Mouse (Mus musculus) adrenal gland, postnatal 25 days (tissue): ENCODE data around the gene Mlh3. TPM values are rescaled to one million over a fixed set of nuclear protein-coding genes. Genes with fewer than 3 reads are reported as not detected.
"Not testable (repeated sequence)": the region's sequence is repeated elsewhere in the genome, so short reads cannot be mapped to it uniquely, and the experiment has no call there.

ENCODE experiments used
- DNase-seq: peaks from one replicate; pipeline ENCODE4 v3.0.0; 2021; ENCODE audit warnings: mixed read lengths
- long read RNA-seq: library from polyadenylated mRNA; stranded (forward); transcript quantifications from one replicate; pipeline ENCODE4 v2.0.0, GENCODE M21; 2021
- total RNA-seq: library from RNA; stranded (reverse); gene quantifications from 2 replicates; pipeline ENCODE4 v1.2.3, GENCODE M21; 2021

The Mlh3 gene
- 9.9 and 14.3 TPM in 2 replicates for total RNA-seq
- long read RNA-seq, full-length matches to known transcripts, result 1 of 5 reads
- long read RNA-seq, partial matches to known transcripts, result 3 of 5 reads
- long read RNA-seq, other reads (novel, unspliced or antisense), result 1 of 5 reads

GRCm38 (mm10) chr12:85270319-85270718 is at the start of gene Mlh3:
Mlh3 (minus strand) TSS chr12:85270599.
- DNase-seq, result peak; percentile 84

GRCm38 (mm10) chr12:85308651-85309050 is 38.3 kb upstream of the Mlh3 start:
- DNase-seq, result no peak

- DNase-seq, result peak; percentile 81
Measured at GRCm38 (mm10) chr12:85305247-85305892, 35.0 kb upstream of the Mlh3 start.

GRCm38 (mm10) chr12:85304725-85305124 is 34.3 kb upstream of the Mlh3 start:
- DNase-seq, result no peak

GRCm38 (mm10) chr12:85303256-85303655 is 32.9 kb upstream of the Mlh3 start:
- no peak for DNase-seq

GRCm38 (mm10) chr12:85298835-85299180 is 28.4 kb upstream of the Mlh3 start:
- DNase-seq, result no peak

- no peak for DNase-seq
Measured at GRCm38 (mm10) chr12:85298127-85298834, 27.9 kb upstream of the Mlh3 start.

GRCm38 (mm10) chr12:85297345-85297997 is 27.1 kb upstream of the Mlh3 start:
- no peak for DNase-seq

GRCm38 (mm10) chr12:85296915-85297314 is 26.5 kb upstream of the Mlh3 start:
- no peak for DNase-seq

- no peak for DNase-seq
Measured at GRCm38 (mm10) chr12:85295506-85295905, 25.1 kb upstream of the Mlh3 start.

- no peak for DNase-seq
Measured at GRCm38 (mm10) chr12:85292906-85293305, 22.5 kb upstream of the Mlh3 start.

GRCm38 (mm10) chr12:85292288-85292687 is 21.9 kb upstream of the Mlh3 start:
- DNase-seq, result no peak

GRCm38 (mm10) chr12:85291541-85291940 is 21.1 kb upstream of the Mlh3 start:
- DNase-seq, result no peak

GRCm38 (mm10) chr12:85290633-85291032 is 20.2 kb upstream of the Mlh3 start:
- DNase-seq, result no peak

- DNase-seq, result no peak
Measured at GRCm38 (mm10) chr12:85289157-85290000, 19.0 kb upstream of the Mlh3 start.

GRCm38 (mm10) chr12:85288486-85289156 is 18.2 kb upstream of the Mlh3 start, which contains the start of gene Zc2hc1c:
Zc2hc1c (plus strand) TSS chr12:85288591.
- peak; percentile 89 for DNase-seq

GRCm38 (mm10) chr12:85287809-85288485 is 17.5 kb upstream of the Mlh3 start, which contains the start of gene Acyp1:
Acyp1 (minus strand) TSS chr12:85288438.
- DNase-seq, result peak; percentile 44

GRCm38 (mm10) chr12:85286941-85287340 is 16.5 kb upstream of the Mlh3 start:
- DNase-seq, result no peak

GRCm38 (mm10) chr12:85284996-85285395 is 14.6 kb upstream of the Mlh3 start:
- DNase-seq, result no peak

GRCm38 (mm10) chr12:85284331-85284730 is 13.9 kb upstream of the Mlh3 start:
- DNase-seq, result no peak

- DNase-seq, result not testable (repeated sequence)
Measured at GRCm38 (mm10) chr12:85281756-85282155, 11.4 kb upstream of the Mlh3 start.
